Mouse (Mus musculus) small intestine, adult 2 months (tissue): ENCODE data around the gene Rhbdl3.

ENCODE experiments used
- CTCF ChIP-seq: fragments of 200-500 bp; IDR thresholded peaks from 2 replicates; pipeline ENCODE4 v1.5.1; 2012; ENCODE audit warnings: low read depth, mild to moderate bottlenecking, control low read depth, inconsistent platforms, low read length, moderate library complexity, mixed read lengths; ENCODE audit not compliant: insufficient replicate concordance, insufficient read length; ENCODE audit errors: extremely low read depth
- POLR2A ChIP-seq: fragments of 200-500 bp; IDR thresholded peaks from 2 replicates; pipeline ENCODE4 v1.6.1; 2012; ENCODE audit warnings: low read depth, mild to moderate bottlenecking, control low read depth, inconsistent platforms, low read length, moderate library complexity

GRCm38 (mm10) chr11:80295785-80296184, 4.9 kb upstream of the Rhbdl3 start:
- TF ChIP-seq CTCF = no peak
- no peak for TF ChIP-seq POLR2A
